Mouse (Mus musculus) brain, adult 2 months (tissue): ENCODE measurements around the gene Tmco3.

ENCODE experiments used
- DNase-seq: peaks from one replicate; pipeline ENCODE4 v3.0.0; 2011; ENCODE audit warnings: low read depth, low spot score

The Tmco3 gene

DNA sequence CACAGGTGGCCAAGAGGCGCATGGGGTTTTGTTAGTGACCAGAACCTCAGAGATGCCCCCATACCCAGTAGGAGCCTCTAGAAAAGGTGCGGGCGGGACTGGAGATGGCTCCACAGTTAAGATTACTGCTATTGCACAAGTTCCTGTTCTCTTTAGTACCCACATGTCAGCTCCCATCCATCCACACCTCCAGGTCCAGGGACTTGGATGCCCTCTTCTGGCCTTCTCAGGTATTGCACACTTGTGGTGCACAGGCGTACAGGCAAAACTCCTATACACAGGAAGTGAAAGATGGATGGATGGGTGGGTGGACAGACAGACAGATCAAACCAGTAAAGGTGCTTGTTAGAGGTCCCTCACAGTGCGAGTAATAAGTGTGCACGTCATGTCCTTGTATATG, 73.9 kb downstream of the Tmco3 start:
- no peak for DNase-seq
